Mouse (Mus musculus): ENCODE measurements around the gene Eme2. TPM values are rescaled to one million over a fixed set of nuclear protein-coding genes. Genes with fewer than 3 reads are reported as not detected.

Gene Eme2
- polyA plus RNA-seq, 1 experiment = 11.2 TPM

DNA sequence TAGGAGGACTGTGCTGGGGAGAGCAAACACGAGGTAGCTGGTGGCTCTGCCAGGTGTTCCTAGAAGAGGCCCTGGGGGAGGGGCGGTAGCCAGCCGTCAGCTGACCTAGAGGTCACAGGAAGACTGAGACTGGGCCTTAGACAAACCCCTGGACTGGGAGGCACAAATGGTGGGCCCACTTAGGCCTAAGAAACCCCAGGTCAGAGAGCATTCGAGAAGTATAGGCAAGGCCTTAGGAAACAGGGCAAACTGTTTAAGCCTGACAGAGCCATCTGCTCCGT, 16.8 kb downstream of the Eme2 start:
- no peak for TF ChIP-seq CTCF (IDR thresholded peaks at IDR 0.05; ENCODE audit: control insufficient read depth, insufficient read depth, insufficient read length)
- no peak for TF ChIP-seq CEBPB (IDR thresholded peaks at IDR 0.05; ENCODE audit: low read depth)
- no peak for TF ChIP-seq MYOG (IDR thresholded peaks at IDR 0.05; ENCODE audit: control insufficient read depth, extremely low read depth, insufficient read length)
- H3K79me2 ChIP-seq (ENCODE audit: control insufficient read depth, insufficient read depth) = no peaks in the 10 kb centered on the region
- no peak overlapping the region for H3ac ChIP-seq (ENCODE audit: control insufficient read depth, insufficient read length, low read depth)
- no peak overlapping the region for H3K4me3 ChIP-seq (ENCODE audit: insufficient read depth, poor library complexity, severe bottlenecking)
- no peaks in the 10 kb centered on the region for H3K36me3 ChIP-seq (ENCODE audit: control insufficient read depth, insufficient read depth)
- H3K27me3 ChIP-seq (ENCODE audit: control insufficient read depth, insufficient read depth, insufficient read length) = peaks cover 5% of the 10 kb centered on the region
- no peaks in the 10 kb centered on the region for H3K79me3 ChIP-seq (ENCODE audit: low read depth)

- TF ChIP-seq FOSL1 (IDR thresholded peaks at IDR 0.05; ENCODE audit: insufficient read depth, low read length, poor library complexity, severe bottlenecking) = no peak
- no peak for TF ChIP-seq MYOD1 (IDR thresholded peaks at IDR 0.05; ENCODE audit: control insufficient read depth, insufficient read length, low read depth)
- no peak for TF ChIP-seq USF1 (IDR thresholded peaks at IDR 0.05; ENCODE audit: low read depth)
- TF ChIP-seq MYOG (IDR thresholded peaks at IDR 0.05; ENCODE audit: control insufficient read depth, extremely low read depth, insufficient read length) = no peak
- TF ChIP-seq CEBPB (IDR thresholded peaks at IDR 0.05; ENCODE audit: low read depth) = no peak
- TF ChIP-seq CTCF (IDR thresholded peaks at IDR 0.05; ENCODE audit: control insufficient read depth, insufficient read depth, insufficient read length) = no peak
- no peak for TF ChIP-seq MAX (IDR thresholded peaks at IDR 0.05)
- Histone ChIP-seq H3K27me3 (ENCODE audit: control insufficient read depth, insufficient read depth, insufficient read length) (peaks cover 5% of the 10 kb centered on the region), H3K36me3 (ENCODE audit: control insufficient read depth, insufficient read depth) (no peaks in the 10 kb centered on the region), H3ac (ENCODE audit: control insufficient read depth, insufficient read length, low read depth) (no peak overlapping the region), H3K79me2 (ENCODE audit: control insufficient read depth, insufficient read depth) (no peaks in the 10 kb centered on the region), H3K4me3 (ENCODE audit: insufficient read depth, poor library complexity, severe bottlenecking) (no peak overlapping the region), H3K79me3 (ENCODE audit: low read depth) (no peaks in the 10 kb centered on the region)
Measured at GRCm38 (mm10) chr17:24877336-24878116, 17.4 kb downstream of the Eme2 start.

GRCm38 (mm10) chr17:24874989-24875388, 19.9 kb downstream of the Eme2 start:
- Histone ChIP-seq H3K79me2 (ENCODE audit: control insufficient read depth, insufficient read depth) (no peaks in the 10 kb centered on the region), H3K4me3 (ENCODE audit: insufficient read depth, poor library complexity, severe bottlenecking) (no peak overlapping the region), H3K79me3 (ENCODE audit: low read depth) (no peaks in the 10 kb centered on the region), H3ac (ENCODE audit: control insufficient read depth, insufficient read length, low read depth) (no peak overlapping the region), H3K36me3 (ENCODE audit: control insufficient read depth, insufficient read depth) (no peaks in the 10 kb centered on the region), H3K27me3 (ENCODE audit: control insufficient read depth, insufficient read depth, insufficient read length) (peaks cover 5% of the 10 kb centered on the region)
- TF ChIP-seq MYOG (IDR thresholded peaks at IDR 0.05; ENCODE audit: control insufficient read depth, extremely low read depth, insufficient read length) (no peak), MAX (IDR thresholded peaks at IDR 0.05) (no peak), USF1 (IDR thresholded peaks at IDR 0.05; ENCODE audit: low read depth) (no peak), CEBPB (IDR thresholded peaks at IDR 0.05; ENCODE audit: low read depth) (no peak), FOSL1 (IDR thresholded peaks at IDR 0.05; ENCODE audit: insufficient read depth, low read length, poor library complexity, severe bottlenecking) (no peak), CTCF (IDR thresholded peaks at IDR 0.05; ENCODE audit: control insufficient read depth, insufficient read depth, insufficient read length) (no peak), MYOD1 (IDR thresholded peaks at IDR 0.05; ENCODE audit: control insufficient read depth, insufficient read length, low read depth) (no peak)

DNA sequence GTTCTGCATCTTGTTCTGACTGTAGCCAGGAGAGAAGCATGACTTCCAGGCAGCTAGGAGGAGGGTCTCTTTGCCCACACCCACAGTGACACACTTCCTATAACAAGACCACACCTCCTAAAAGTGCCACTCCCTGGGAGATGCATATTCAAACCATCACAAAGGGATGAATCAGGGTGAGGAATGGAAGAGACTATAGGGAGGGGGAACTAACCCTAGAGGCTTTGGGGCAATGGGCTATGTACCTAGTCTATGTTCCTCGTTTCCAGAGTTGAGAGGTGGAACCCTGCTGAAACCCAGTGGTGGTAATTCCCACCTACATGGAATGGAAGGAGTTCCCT, 20.5 kb downstream of the Eme2 start:
- TF ChIP-seq MYOD1 (IDR thresholded peaks at IDR 0.05; ENCODE audit: control insufficient read depth, insufficient read length, low read depth) = no peak
- no peak for TF ChIP-seq MAX (IDR thresholded peaks at IDR 0.05)
- no peak for TF ChIP-seq FOSL1 (IDR thresholded peaks at IDR 0.05; ENCODE audit: insufficient read depth, low read length, poor library complexity, severe bottlenecking)
- TF ChIP-seq MYOG (IDR thresholded peaks at IDR 0.05; ENCODE audit: control insufficient read depth, extremely low read depth, insufficient read length) = no peak
- TF ChIP-seq CTCF (IDR thresholded peaks at IDR 0.05; ENCODE audit: control insufficient read depth, insufficient read depth, insufficient read length) = no peak
- no peak for TF ChIP-seq CEBPB (IDR thresholded peaks at IDR 0.05; ENCODE audit: low read depth)
- no peak for TF ChIP-seq USF1 (IDR thresholded peaks at IDR 0.05; ENCODE audit: low read depth)

DNA sequence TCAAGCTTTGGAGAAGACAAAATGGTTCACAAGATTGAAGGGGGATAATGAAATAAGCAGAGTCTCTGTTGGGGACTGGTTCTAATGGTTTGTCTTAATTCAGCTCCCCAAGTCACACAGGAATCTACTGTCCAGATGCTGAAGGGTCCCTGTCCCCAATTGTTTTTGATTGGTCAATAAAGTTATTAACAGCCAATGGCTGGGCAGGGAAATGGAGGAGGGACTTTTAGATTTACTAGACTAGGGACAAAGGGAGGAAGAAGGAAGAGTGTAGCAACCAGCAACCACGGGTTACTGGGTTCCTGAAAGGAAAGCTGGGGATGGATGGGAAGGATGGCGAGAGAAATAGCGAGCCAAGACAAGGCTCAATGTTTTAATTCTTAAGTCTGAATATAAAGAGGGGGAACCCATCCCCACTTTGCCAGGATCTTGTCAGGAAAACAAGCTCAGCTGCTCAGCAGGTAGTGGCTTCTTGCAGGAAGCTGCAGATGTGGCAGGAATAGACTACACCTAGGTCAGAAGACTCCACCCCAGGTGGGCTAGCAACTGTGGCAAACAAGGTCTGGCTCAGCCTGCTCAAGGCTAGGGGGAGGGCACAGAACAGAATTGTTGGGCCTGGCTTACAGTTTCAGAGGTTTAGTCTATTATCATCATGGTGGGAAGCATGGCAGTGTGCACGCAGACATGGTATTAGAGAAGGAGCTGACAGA, 21.0 kb downstream of the Eme2 start:
- Histone ChIP-seq H3K79me3 (ENCODE audit: low read depth) (no peaks in the 10 kb centered on the region), H3K36me3 (ENCODE audit: control insufficient read depth, insufficient read depth) (no peaks in the 10 kb centered on the region), H3ac (ENCODE audit: control insufficient read depth, insufficient read length, low read depth) (no peak overlapping the region), H3K4me3 (ENCODE audit: insufficient read depth, poor library complexity, severe bottlenecking) (no peak overlapping the region), H3K79me2 (ENCODE audit: control insufficient read depth, insufficient read depth) (no peaks in the 10 kb centered on the region), H3K27me3 (ENCODE audit: control insufficient read depth, insufficient read depth, insufficient read length) (peaks cover 5% of the 10 kb centered on the region)
- no peak for TF ChIP-seq USF1 (IDR thresholded peaks at IDR 0.05; ENCODE audit: low read depth)
- TF ChIP-seq CEBPB (IDR thresholded peaks at IDR 0.05; ENCODE audit: low read depth) = no peak
- no peak for TF ChIP-seq CTCF (IDR thresholded peaks at IDR 0.05; ENCODE audit: control insufficient read depth, insufficient read depth, insufficient read length)
- TF ChIP-seq MYOD1 (IDR thresholded peaks at IDR 0.05; ENCODE audit: control insufficient read depth, insufficient read length, low read depth) = no peak
- TF ChIP-seq FOSL1 (IDR thresholded peaks at IDR 0.05; ENCODE audit: insufficient read depth, low read length, poor library complexity, severe bottlenecking) = no peak
- TF ChIP-seq MAX (IDR thresholded peaks at IDR 0.05) = no peak
- TF ChIP-seq MYOG (IDR thresholded peaks at IDR 0.05; ENCODE audit: control insufficient read depth, extremely low read depth, insufficient read length) = no peak

More for the DNA sequence above, 20.5 kb downstream of the Eme2 start:
- H3K79me3 ChIP-seq (ENCODE audit: low read depth) = no peaks in the 10 kb centered on the region
- no peak overlapping the region for H3ac ChIP-seq (ENCODE audit: control insufficient read depth, insufficient read length, low read depth)
- no peak overlapping the region for H3K4me3 ChIP-seq (ENCODE audit: insufficient read depth, poor library complexity, severe bottlenecking)
- peaks cover 5% of the 10 kb centered on the region for H3K27me3 ChIP-seq (ENCODE audit: control insufficient read depth, insufficient read depth, insufficient read length)
- no peaks in the 10 kb centered on the region for H3K36me3 ChIP-seq (ENCODE audit: control insufficient read depth, insufficient read depth)
- no peaks in the 10 kb centered on the region for H3K79me2 ChIP-seq (ENCODE audit: control insufficient read depth, insufficient read depth)

Measured in C2C12 (cell line).